Mouse (Mus musculus) CH12.LX (cell line): Measurements from ENCODE around the gene Mtf1. TPM values are rescaled to one million over a fixed set of nuclear protein-coding genes. Genes with fewer than 3 reads are reported as not detected.

Experiments used
- DNase-seq: peaks from one replicate; pipeline ENCODE4 v3.0.0-alpha.2; 2013; ENCODE audit errors: extremely low read depth
- H3K27ac ChIP-seq: 2 replicates; pipeline ENCODE4 v1.5.1; 2012; ENCODE audit warnings: low read depth, mild to moderate bottlenecking, control low read depth, moderate library complexity; ENCODE audit not compliant: insufficient read depth
- H3K27me3 ChIP-seq: replicated peaks from 2 replicates; pipeline ENCODE3; 2012; ENCODE audit warnings: inconsistent platforms
- H3K36me3 ChIP-seq, 2 experiments: replicated peaks in 1 of 2; 2 replicates each; pipeline versions ENCODE3 to v1.6.1; 2012; ENCODE audit warnings: inconsistent platforms in 1 of 2, low read length in 1 of 2, mild to moderate bottlenecking in 1 of 2, mixed read lengths in 1 of 2, moderate library complexity in 1 of 2; ENCODE audit not compliant: control insufficient read depth in 1 of 2, insufficient read depth in 1 of 2
- H3K4me1 ChIP-seq, 2 experiments: 2 replicates each; pipeline ENCODE4 v1.6.1; 2012; ENCODE audit warnings: inconsistent platforms in 1 of 2, moderate library complexity in 1 of 2; ENCODE audit not compliant: insufficient read depth in 2 of 2, control insufficient read depth in 1 of 2
- H3K4me2 ChIP-seq: 2 replicates; pipeline ENCODE4 v1.6.1; 2012; ENCODE audit warnings: low read depth, mild to moderate bottlenecking, control low read depth; ENCODE audit not compliant: poor library complexity, insufficient read depth, severe bottlenecking
- H3K4me3 ChIP-seq, 3 experiments: fragments of 150-350 bp in 1 of 3; sonication (generic) in 1 of 3; replicated peaks in 1 of 3; 2 replicates each; pipeline versions ENCODE3 to v1.5.1; 2011 to 2012; ENCODE audit warnings: low read depth in 2 of 3, low read length in 2 of 3, mild to moderate bottlenecking in 2 of 3, moderate library complexity in 2 of 3, control low read depth in 1 of 3, improper control_type of control experiment in 1 of 3, inconsistent platforms in 1 of 3, mixed read lengths in 1 of 3; ENCODE audit not compliant: poor library complexity in 1 of 3
- H3K79me2 ChIP-seq: replicated peaks from 2 replicates; pipeline ENCODE4 v1.6.1; 2012; ENCODE audit warnings: mild to moderate bottlenecking, moderate library complexity; ENCODE audit not compliant: control insufficient read depth, poor library complexity, insufficient read depth, severe bottlenecking; ENCODE audit errors: extremely low read depth
- H3K9ac ChIP-seq: 2 replicates; pipeline ENCODE4 v1.6.1; 2012; ENCODE audit warnings: low read depth, mild to moderate bottlenecking, control low read depth, moderate library complexity; ENCODE audit not compliant: insufficient read depth
- H3K9me3 ChIP-seq: replicated peaks from 2 replicates; pipeline ENCODE3; 2012; ENCODE audit warnings: low read length, inconsistent platforms, mixed read lengths
- CHD2 ChIP-seq: IDR thresholded peaks from 2 replicates; pipeline ENCODE4 v1.6.1; 2011; ENCODE audit warnings: low read length, improper control_type of control experiment
- E2F4 ChIP-seq: IDR thresholded peaks from 2 replicates; pipeline ENCODE4 v1.6.1; 2011; ENCODE audit warnings: low read depth, low read length, improper control_type of control experiment; ENCODE audit not compliant: insufficient replicate concordance
- ELF1 ChIP-seq: IDR thresholded peaks from 2 replicates; pipeline ENCODE4 v1.6.1; 2014; ENCODE audit warnings: low read depth, mild to moderate bottlenecking, inconsistent platforms, low read length, improper control_type of control experiment
- EP300 ChIP-seq: IDR thresholded peaks from 2 replicates; pipeline ENCODE4 v1.6.1; 2011; ENCODE audit warnings: low read length, improper control_type of control experiment
- ETS1 ChIP-seq: conservative IDR thresholded peaks from 2 replicates; pipeline ENCODE4 v1.6.1; 2012; ENCODE audit warnings: low read depth, mild to moderate bottlenecking, inconsistent platforms, low read length, improper control_type of control experiment, moderate library complexity
- GABPA ChIP-seq: IDR thresholded peaks from 2 replicates; pipeline ENCODE4 v1.6.1; 2012; ENCODE audit warnings: low read depth, low read length, improper control_type of control experiment, inconsistent platforms; ENCODE audit not compliant: insufficient replicate concordance
- HCFC1 ChIP-seq: IDR thresholded peaks from 2 replicates; pipeline ENCODE4 v1.6.1; 2012; ENCODE audit warnings: low read depth, mild to moderate bottlenecking, inconsistent platforms, low read length, improper control_type of control experiment
- IRF4 ChIP-seq: IDR thresholded peaks from 2 replicates; pipeline ENCODE4 v1.6.1; 2014; ENCODE audit warnings: low read depth, mild to moderate bottlenecking, inconsistent platforms, low read length, improper control_type of control experiment
- JUND ChIP-seq: conservative IDR thresholded peaks from 2 replicates; pipeline ENCODE4 v1.6.1; 2011; ENCODE audit warnings: low read depth, low read length, improper control_type of control experiment
- MAFK ChIP-seq: IDR thresholded peaks from 2 replicates; pipeline ENCODE4 v1.6.1; 2011; ENCODE audit warnings: low read length, improper control_type of control experiment; ENCODE audit not compliant: insufficient replicate concordance
- MAZ ChIP-seq: IDR thresholded peaks from 2 replicates; pipeline ENCODE4 v1.6.1; 2012; ENCODE audit warnings: low read depth, mild to moderate bottlenecking, inconsistent platforms, low read length, improper control_type of control experiment, moderate library complexity
- MEF2A ChIP-seq: IDR thresholded peaks from 2 replicates; pipeline ENCODE4 v1.6.1; 2014; ENCODE audit warnings: low read depth, mild to moderate bottlenecking, inconsistent platforms, low read length, improper control_type of control experiment, borderline replicate concordance
- MXI1 ChIP-seq: IDR thresholded peaks from 2 replicates; pipeline ENCODE4 v1.6.1; 2011; ENCODE audit warnings: mild to moderate bottlenecking, low read depth, low read length, improper control_type of control experiment
- MYC ChIP-seq: IDR thresholded peaks from 2 replicates; pipeline ENCODE4 v1.6.1; 2011; ENCODE audit warnings: low read depth, mild to moderate bottlenecking, improper control_type of control experiment, low read length
- NRF1 ChIP-seq: IDR thresholded peaks from 2 replicates; pipeline ENCODE4 v1.6.1; 2014; ENCODE audit warnings: low read depth, mild to moderate bottlenecking, inconsistent platforms, low read length, improper control_type of control experiment, moderate library complexity
- PAX5 ChIP-seq: IDR thresholded peaks from 2 replicates; pipeline ENCODE4 v1.6.1; 2012; ENCODE audit warnings: low read length, inconsistent platforms, mixed read lengths
- POLR2A ChIP-seq: IDR thresholded peaks from 2 replicates; pipeline ENCODE4 v1.6.1; 2011; ENCODE audit warnings: low read depth, mild to moderate bottlenecking, improper control_type of control experiment, low read length
- POLR2AphosphoS2 ChIP-seq: IDR thresholded peaks from 2 replicates; pipeline ENCODE4 v1.6.1; 2011; ENCODE audit warnings: low read depth, low read length, improper control_type of control experiment
- RAD21 ChIP-seq: IDR thresholded peaks from 2 replicates; pipeline ENCODE4 v1.6.1; 2011; ENCODE audit warnings: low read depth, mild to moderate bottlenecking, low read length, improper control_type of control experiment, moderate library complexity
- SIN3A ChIP-seq: IDR thresholded peaks from 2 replicates; pipeline ENCODE4 v1.6.1; 2012; ENCODE audit warnings: low read length, improper control_type of control experiment, inconsistent platforms
- TBP ChIP-seq: conservative IDR thresholded peaks from 2 replicates; pipeline ENCODE4 v1.6.1; 2011; ENCODE audit warnings: low read depth, low read length, improper control_type of control experiment
- UBTF ChIP-seq: IDR thresholded peaks from 2 replicates; pipeline ENCODE4 v1.6.1; 2012; ENCODE audit warnings: low read depth, mild to moderate bottlenecking, inconsistent platforms, low read length, improper control_type of control experiment, moderate library complexity
- USF2 ChIP-seq: conservative IDR thresholded peaks from 2 replicates; pipeline ENCODE4 v1.6.1; 2011; ENCODE audit warnings: low read depth, low read length, improper control_type of control experiment
- ZC3H11A ChIP-seq: IDR thresholded peaks from 2 replicates; pipeline ENCODE4 v1.6.1; 2012; ENCODE audit warnings: low read depth, mild to moderate bottlenecking, inconsistent platforms, low read length, improper control_type of control experiment
- ZKSCAN1 ChIP-seq: IDR thresholded peaks from 2 replicates; pipeline ENCODE4 v1.6.1; 2012; ENCODE audit warnings: low read depth, inconsistent platforms, low read length, improper control_type of control experiment, borderline replicate concordance
- ZMIZ1 ChIP-seq: IDR thresholded peaks from 2 replicates; pipeline ENCODE4 v1.6.1; 2012; ENCODE audit warnings: low read depth, mild to moderate bottlenecking, inconsistent platforms, low read length, improper control_type of control experiment
- dilution Hi-C: fragments of 300-500 bp; cut with MboI; formaldehyde crosslinking; loops from 2 replicates; pipeline ENCODE4 v1.14.3; 2020; ENCODE audit warnings: low sequenced_read_pairs; ENCODE audit not compliant: extremely low pct_unique_long_range_greater_than_20kb, extremely low pct_ligation_motif_present
- in situ Hi-C: fragments of 300-500 bp; cut with MboI; formaldehyde crosslinking; loops from 3 replicates; pipeline ENCODE4 v1.14.3; 2019; ENCODE audit warnings: low sequenced_read_pairs, low pct_ligation_motif_present, low pct_unique_long_range_greater_than_20kb, mixed read lengths
- polyA plus RNA-seq: library from polyadenylated mRNA; unstranded; fragments of >175 nt; gene quantifications from 2 replicates; pipeline ENCODE4 v1.2.1, GENCODE M21; 2012; ENCODE audit warnings: low read depth; ENCODE audit not compliant: insufficient read length
- total RNA-seq, 2 experiments: library from RNA; depleted of rRNA; stranded (reverse); fragments of 300-350 nt in 1 of 2; fragments of >200 nt in 1 of 2; gene quantifications; 2 replicates each; pipeline ENCODE4 v1.2.3; 2012 to 2014

The Mtf1 gene
- total and polyA plus RNA-seq, 3 experiments, result 6.8 to 19.8 (median 9.8) TPM

DNA sequence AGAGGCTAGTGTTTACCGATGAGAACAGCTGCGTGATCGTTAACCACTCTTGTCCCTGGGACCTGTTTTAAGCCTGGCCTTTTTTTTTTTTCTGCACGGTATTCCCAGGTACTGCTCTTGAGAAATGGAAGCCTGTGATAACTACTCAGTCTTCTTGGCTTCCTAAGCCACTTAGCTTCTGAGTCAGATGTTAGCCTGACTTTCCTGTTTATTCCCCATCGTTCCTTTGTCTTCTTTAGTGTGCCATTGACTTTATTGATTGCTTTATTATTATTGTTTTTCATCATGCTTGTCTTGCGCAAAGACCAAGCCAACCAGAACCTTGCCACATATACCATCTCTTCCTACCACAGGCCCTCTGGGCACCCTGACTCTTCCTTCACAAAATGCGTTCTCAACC lies 8.2 kb downstream of the Mtf1 start:
- no peak overlapping the region for H3K4me3 ChIP-seq
- peaks cover 2 to 53% of the 10 kb centered on the region in 2 experiments; a peak in 2 of 4 replicates for H3K4me1 ChIP-seq
- no peak overlapping the region for H3K27ac ChIP-seq
- no peak for DNase-seq
- dilution Hi-C loops (no loop called here), in situ Hi-C loops (no loop called here)
- H3K79me2 ChIP-seq, result peaks cover 31% of the 10 kb centered on the region
- H3K4me2 ChIP-seq, result no peak overlapping the region
- H3K9me3 ChIP-seq, result no peaks in the 10 kb centered on the region
- H3K9ac ChIP-seq, result no peak overlapping the region
- TF ChIP-seq RAD21 (no peak), ELF1 (no peak), TBP (no peak)
- peaks cover 42 to 82% of the 10 kb centered on the region in 2 experiments for H3K36me3 ChIP-seq
- H3K27me3 ChIP-seq, result no peaks in the 10 kb centered on the region

DNA sequence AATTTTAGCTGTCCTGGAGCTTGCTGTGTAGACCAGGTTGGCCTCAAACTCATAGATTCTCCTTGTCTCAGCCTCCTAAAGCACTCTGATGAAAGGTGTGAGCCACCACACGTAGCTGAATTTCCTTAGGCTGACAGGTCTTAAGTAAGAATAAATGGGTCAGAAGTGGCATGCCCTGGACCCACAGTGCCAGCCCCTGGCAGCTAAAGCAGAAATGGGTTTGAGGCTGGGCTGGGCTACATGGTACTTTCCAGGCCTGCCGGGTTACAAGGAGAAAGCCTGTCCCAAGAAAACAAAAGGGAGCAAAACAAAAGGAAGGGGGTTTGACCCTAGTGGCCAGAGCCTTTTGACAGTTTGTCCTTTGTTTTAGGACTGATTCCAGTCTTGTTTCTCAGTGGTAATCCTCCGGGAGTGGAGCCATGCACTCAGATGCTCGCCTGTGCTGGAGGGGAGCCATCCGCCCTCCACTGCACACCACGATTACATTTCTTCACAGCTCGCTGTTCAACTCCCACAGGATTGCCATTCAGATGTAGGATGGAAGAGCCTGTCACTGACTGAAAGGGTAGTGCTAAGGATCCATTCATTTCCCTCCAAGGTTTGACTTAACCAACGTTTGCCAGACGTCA lies 9.6 kb downstream of the Mtf1 start:
- in situ Hi-C loops, result no loop called here
- no peaks in the 10 kb centered on the region for H3K9me3 ChIP-seq
- peaks cover 2 to 47% of the 10 kb centered on the region in 2 experiments; a peak in 2 of 4 replicates for H3K4me1 ChIP-seq

DNA sequence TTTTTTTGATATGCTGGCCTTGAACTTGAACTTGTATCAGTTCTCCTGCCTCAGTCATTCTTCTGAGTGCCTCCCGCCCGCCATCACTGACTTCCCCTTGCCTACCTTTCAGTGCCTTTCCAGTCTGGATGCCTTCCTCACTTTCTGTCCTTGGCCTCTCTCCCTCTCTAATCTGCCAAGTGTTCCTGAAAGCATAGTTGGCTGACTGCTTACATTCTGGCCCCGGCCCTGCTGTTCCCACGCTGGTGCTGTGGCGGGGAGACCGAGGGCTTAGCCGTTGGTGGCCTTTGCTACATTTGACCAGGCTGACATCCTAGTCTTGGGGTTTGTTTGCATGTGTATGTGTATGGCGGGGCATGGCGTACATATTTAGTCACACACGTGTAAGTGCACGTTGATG lies 14.0 kb downstream of the Mtf1 start:
- Histone ChIP-seq H3K4me1 (peaks cover 0 to 49% of the 10 kb centered on the region in 2 experiments; a peak in 2 of 4 replicates), H3K36me3 (peaks cover 45 to 88% of the 10 kb centered on the region in 2 experiments), H3K9me3 (no peaks in the 10 kb centered on the region), H3K4me2 (no peak overlapping the region), H3K27ac (no peak overlapping the region), H3K9ac (no peak overlapping the region), H3K27me3 (no peaks in the 10 kb centered on the region), H3K4me3 (no peak overlapping the region), H3K79me2 (peaks cover 28% of the 10 kb centered on the region)
- TF ChIP-seq MAFK (no peak), PAX5 (no peak), MXI1 (no peak), ZMIZ1 (no peak), MEF2A (no peak), EP300 (no peak), ETS1 (no peak), UBTF (no peak), MYC (no peak)
- dilution Hi-C loops (no loop called here), in situ Hi-C loops (no loop called here)
- no peak for DNase-seq

More for the DNA sequence above, 9.6 kb downstream of the Mtf1 start:
- Histone ChIP-seq H3K27me3 (no peaks in the 10 kb centered on the region), H3K4me2 (no peak overlapping the region), H3K4me3 (no peak overlapping the region), H3K9ac (no peak overlapping the region), H3K36me3 (peaks cover 42 to 82% of the 10 kb centered on the region in 2 experiments), H3K27ac (no peak overlapping the region), H3K79me2 (peaks cover 37% of the 10 kb centered on the region)
- TF ChIP-seq SIN3A (no peak), GABPA (no peak), ZKSCAN1 (no peak), ZC3H11A (no peak), RAD21 (no peak), ETS1 (no peak), IRF4 (no peak), UBTF (no peak), HCFC1 (no peak), POLR2A (no peak), ELF1 (no peak), NRF1 (no peak), USF2 (no peak), E2F4 (no peak), JUND (no peak), MAZ (no peak), POLR2AphosphoS2 (no peak), CHD2 (no peak)
- no peak for DNase-seq
- dilution Hi-C loops, result no loop called here
